Mouse (Mus musculus) olfactory bulb, adult 2 months (tissue): Measurements from ENCODE around the gene Foxp1. TPM values are rescaled to one million over a fixed set of nuclear protein-coding genes. Genes with fewer than 3 reads are reported as not detected.

Source experiments
- H3K27ac ChIP-seq: fragments of 200-500 bp; 2 replicates; pipeline ENCODE4 v1.5.1; 2012; ENCODE audit warnings: low read depth, low read length; ENCODE audit not compliant: insufficient read depth
- H3K4me1 ChIP-seq: fragments of 200-500 bp; 2 replicates; pipeline ENCODE4 v1.6.1; 2012; ENCODE audit warnings: low read length; ENCODE audit not compliant: control insufficient read depth, insufficient read depth
- H3K4me3 ChIP-seq: fragments of 200-500 bp; 2 replicates; pipeline ENCODE4 v1.5.1; 2012; ENCODE audit warnings: mild to moderate bottlenecking, low read depth, low read length, moderate library complexity; ENCODE audit not compliant: insufficient read depth
- CTCF ChIP-seq: fragments of 200-500 bp; IDR thresholded peaks from 2 replicates; pipeline ENCODE4 v1.5.1; 2012; ENCODE audit warnings: low read depth, mild to moderate bottlenecking, low read length, moderate library complexity; ENCODE audit not compliant: insufficient read depth
- POLR2A ChIP-seq: fragments of 200-500 bp; IDR thresholded peaks from 2 replicates; pipeline ENCODE4 v1.6.1; 2012; ENCODE audit warnings: mild to moderate bottlenecking, low read depth, low read length, moderate library complexity; ENCODE audit not compliant: insufficient read depth
- WGBS: fragments of 180-500 bp; shearing (Covaris S2); methylation state at CpG from one replicate; pipeline ENCODE4 v1.1.7; 2018; 5-methylcytosine and 5-hydroxymethylcytosine counted together
- polyA plus RNA-seq: library from polyadenylated mRNA; stranded (reverse); fragments of >200 nt; gene quantifications from 2 replicates; pipeline ENCODE4 v1.2.4, GENCODE M21; 2012; ENCODE audit warnings: low replicate concordance; ENCODE audit not compliant: missing spikeins, insufficient read depth, insufficient read length

Foxp1 gene
- polyA plus RNA-seq, 1 experiment: not detected

- H3K4me3 ChIP-seq: no peak overlapping the region
- no peak for TF ChIP-seq POLR2A
- TF ChIP-seq CTCF: no peak
- WGBS: 95% methylated on average over 2 of the region's 2 CpGs
- no peak overlapping the region for H3K27ac ChIP-seq
- no peaks in the 10 kb centered on the region for H3K4me1 ChIP-seq
Measured at GRCm38 (mm10) chr6:99328634-99329033, 193.9 kb downstream of the Foxp1 start.

GRCm38 (mm10) chr6:99328146-99328545 is 194.4 kb downstream of the Foxp1 start:
- H3K4me3 ChIP-seq: no peak overlapping the region
- WGBS: 72% methylated on average over 6 of the region's 6 CpGs

GRCm38 (mm10) chr6:99327721-99328120 is 194.8 kb downstream of the Foxp1 start:
- no peak overlapping the region for H3K4me3 ChIP-seq
- WGBS: 78% methylated on average over 11 of the region's 11 CpGs
- no peak overlapping the region for H3K27ac ChIP-seq

More at GRCm38 (mm10) chr6:99328146-99328545, 194.4 kb downstream of the Foxp1 start:
- Histone ChIP-seq H3K4me1 (no peaks in the 10 kb centered on the region), H3K27ac (no peak overlapping the region)
- no peak for TF ChIP-seq POLR2A
- no peak for TF ChIP-seq CTCF

GRCm38 (mm10) chr6:99325881-99326280 is 196.6 kb downstream of the Foxp1 start:
- H3K4me1 ChIP-seq: no peaks in the 10 kb centered on the region
- H3K27ac ChIP-seq: no peak overlapping the region
- no peak for TF ChIP-seq POLR2A
- no peak overlapping the region for H3K4me3 ChIP-seq
- WGBS: 97% methylated on average over 2 of the region's 2 CpGs

More at GRCm38 (mm10) chr6:99327721-99328120, 194.8 kb downstream of the Foxp1 start:
- TF ChIP-seq POLR2A (no peak), CTCF (no peak)
- H3K4me1 ChIP-seq: no peaks in the 10 kb centered on the region

GRCm38 (mm10) chr6:99325461-99325860 is 197.1 kb downstream of the Foxp1 start:
- Histone ChIP-seq H3K4me1 (no peaks in the 10 kb centered on the region), H3K27ac (no peak overlapping the region), H3K4me3 (no peak overlapping the region)
- TF ChIP-seq POLR2A (no peak), CTCF (no peak)
- 93% methylated on average over 5 of the region's 5 CpGs for WGBS

GRCm38 (mm10) chr6:99322132-99322904 is 200.2 kb downstream of the Foxp1 start:
- 82% methylated on average over 8 of the region's 8 CpGs for WGBS

GRCm38 (mm10) chr6:99320444-99320843 is 202.1 kb downstream of the Foxp1 start:
- no peak for TF ChIP-seq CTCF
- TF ChIP-seq POLR2A: no peak
- Histone ChIP-seq H3K4me1 (no peaks in the 10 kb centered on the region), H3K27ac (no peak overlapping the region), H3K4me3 (no peak overlapping the region)
- 95% methylated on average over 8 of the region's 8 CpGs for WGBS

More at GRCm38 (mm10) chr6:99322132-99322904, 200.2 kb downstream of the Foxp1 start:
- no peaks in the 10 kb centered on the region for H3K4me1 ChIP-seq
- no peak overlapping the region for H3K27ac ChIP-seq
- TF ChIP-seq CTCF (no peak), POLR2A (no peak)
- H3K4me3 ChIP-seq: no peak overlapping the region

GRCm38 (mm10) chr6:99319415-99320405 is 202.8 kb downstream of the Foxp1 start:
- no peak for TF ChIP-seq CTCF
- no peak for TF ChIP-seq POLR2A
- Histone ChIP-seq H3K27ac (no peak overlapping the region), H3K4me3 (no peak overlapping the region), H3K4me1 (no peaks in the 10 kb centered on the region)
- WGBS: 91% methylated on average over 19 of the region's 19 CpGs

- TF ChIP-seq CTCF (no peak), POLR2A (no peak)
- Histone ChIP-seq H3K4me1 (no peaks in the 10 kb centered on the region), H3K27ac (no peak overlapping the region), H3K4me3 (no peak overlapping the region)
- 84% methylated on average over 3 of the region's 3 CpGs for WGBS
Measured at GRCm38 (mm10) chr6:99314746-99315145, 207.8 kb downstream of the Foxp1 start.
